Mouse (Mus musculus): ENCODE measurements around the gene Cbll1. TPM values are rescaled to one million over a fixed set of nuclear protein-coding genes. Genes with fewer than 3 reads are reported as not detected.
"Not testable (repeated sequence)": the region's sequence is repeated elsewhere in the genome, so short reads cannot be mapped to it uniquely, and the experiment has no call there.

Cbll1 gene
- polyA plus RNA-seq, 1 experiment from 2014 or later = 9.6 TPM

GRCm38 (mm10) chr12:31460270-31460669 lies 39.1 kb downstream of the Cbll1 start:
- H3K4me2 ChIP-seq (replicated peaks; ENCODE audit: low read depth); H3K27me3 ChIP-seq (replicated peaks; ENCODE audit: control insufficient read depth, insufficient read depth, low read length); H3K9ac ChIP-seq (ENCODE audit: low read depth, low read length); H3K9me3 ChIP-seq (ENCODE audit: control insufficient read depth); H3K27ac ChIP-seq (ENCODE audit: low read depth, low read length); H3K4me3 ChIP-seq (ENCODE audit: low read depth, low read length); H3K4me1 ChIP-seq (replicated peaks; ENCODE audit: control insufficient read depth, insufficient read depth, low read length); H3K36me3 ChIP-seq (ENCODE audit: control insufficient read depth, insufficient read depth); ATAC-seq: not testable (repeated sequence)
- peak; percentile 71 for TF ChIP-seq CTCF (IDR thresholded peaks at IDR 0.05; ENCODE audit: low read depth)
- WGBS = 60% methylated on average over 3 of the region's 3 CpGs

GRCm38 (mm10) chr12:31458474-31458873 lies 40.9 kb downstream of the Cbll1 start:
- H3K36me3 ChIP-seq (ENCODE audit: control insufficient read depth, insufficient read depth) = peaks cover 7% of the 10 kb centered on the region; the same call in 1 of the 2 replicates
- WGBS = 25% methylated on average over 4 of the region's 4 CpGs
- no peak for TF ChIP-seq CTCF (IDR thresholded peaks at IDR 0.05; ENCODE audit: low read depth)
- no peak overlapping the region for H3K4me2 ChIP-seq (replicated peaks; ENCODE audit: low read depth)
- ATAC-seq = peak; percentile 63
- H3K4me3 ChIP-seq (ENCODE audit: low read depth, low read length) = no peak overlapping the region
- peak overlapping the region; percentile 57 for H3K27ac ChIP-seq (ENCODE audit: low read depth, low read length)
- H3K9me3 ChIP-seq (ENCODE audit: control insufficient read depth) = no peaks in the 10 kb centered on the region
- H3K27me3 ChIP-seq (replicated peaks; ENCODE audit: control insufficient read depth, insufficient read depth, low read length) = no peaks in the 10 kb centered on the region
- H3K9ac ChIP-seq (ENCODE audit: low read depth, low read length) = no peak overlapping the region
- 0 out of 2 replicates have a peak, but pooled peaks cover 6% of the 10 kb centered on the region for H3K4me1 ChIP-seq (replicated peaks; ENCODE audit: control insufficient read depth, insufficient read depth, low read length)

- 0 out of 2 replicates have a peak, but pooled peaks cover 6% of the 10 kb centered on the region for H3K4me1 ChIP-seq (replicated peaks; ENCODE audit: control insufficient read depth, insufficient read depth, low read length)
- H3K36me3 ChIP-seq (ENCODE audit: control insufficient read depth, insufficient read depth) = peaks cover 17% of the 10 kb centered on the region; the same call in 1 of the 2 replicates
- WGBS = 39% methylated on average over 9 of the region's 9 CpGs
- H3K4me3 ChIP-seq (ENCODE audit: low read depth, low read length) = no peak overlapping the region
- no peaks in the 10 kb centered on the region for H3K9me3 ChIP-seq (ENCODE audit: control insufficient read depth)
- no peaks in the 10 kb centered on the region for H3K27me3 ChIP-seq (replicated peaks; ENCODE audit: control insufficient read depth, insufficient read depth, low read length)
- peak; percentile 50; the same call in 1 of the 2 replicates for ATAC-seq
- no peak for TF ChIP-seq CTCF (IDR thresholded peaks at IDR 0.05; ENCODE audit: low read depth)
- no peak overlapping the region for H3K4me2 ChIP-seq (replicated peaks; ENCODE audit: low read depth)
- peak overlapping the region; percentile 58; the same call in 1 of the 2 replicates for H3K27ac ChIP-seq (ENCODE audit: low read depth, low read length)
- no peak overlapping the region for H3K9ac ChIP-seq (ENCODE audit: low read depth, low read length)
Observed at GRCm38 (mm10) chr12:31456271-31456670, 43.1 kb downstream of the Cbll1 start.

GRCm38 (mm10) chr12:31449341-31449740 lies 50.1 kb downstream of the Cbll1 start:
- H3K4me1 ChIP-seq (replicated peaks; ENCODE audit: control insufficient read depth, insufficient read depth, low read length) = no peaks in the 10 kb centered on the region
- no peaks in the 10 kb centered on the region for H3K9me3 ChIP-seq (ENCODE audit: control insufficient read depth)
- 65% methylated on average over 3 of the region's 3 CpGs for WGBS
- no peak overlapping the region for H3K27ac ChIP-seq (ENCODE audit: low read depth, low read length)
- H3K9ac ChIP-seq (ENCODE audit: low read depth, low read length) = no peak overlapping the region
- no peak for TF ChIP-seq CTCF (IDR thresholded peaks at IDR 0.05; ENCODE audit: low read depth)
- peaks cover 34% of the 10 kb centered on the region for H3K36me3 ChIP-seq (ENCODE audit: control insufficient read depth, insufficient read depth)
- ATAC-seq = no peak
- no peak overlapping the region for H3K4me2 ChIP-seq (replicated peaks; ENCODE audit: low read depth)
- H3K4me3 ChIP-seq (ENCODE audit: low read depth, low read length) = no peak overlapping the region
- no peaks in the 10 kb centered on the region for H3K27me3 ChIP-seq (replicated peaks; ENCODE audit: control insufficient read depth, insufficient read depth, low read length)

GRCm38 (mm10) chr12:31444827-31445226 lies 54.6 kb downstream of the Cbll1 start:
- H3K4me1 ChIP-seq (replicated peaks; ENCODE audit: control insufficient read depth, insufficient read depth, low read length) = no peaks in the 10 kb centered on the region
- no peak for TF ChIP-seq CTCF (IDR thresholded peaks at IDR 0.05; ENCODE audit: low read depth)
- H3K27ac ChIP-seq (ENCODE audit: low read depth, low read length) = 0 out of 2 replicates have a peak overlapping the region, but pooled peaks have one; percentile 8
- ATAC-seq = no peak
- H3K27me3 ChIP-seq (replicated peaks; ENCODE audit: control insufficient read depth, insufficient read depth, low read length) = no peaks in the 10 kb centered on the region
- WGBS = 46% methylated on average over 6 of the region's 6 CpGs
- peak overlapping the region; percentile 55; the same call in 1 of the 2 replicates for H3K4me2 ChIP-seq (replicated peaks; ENCODE audit: low read depth)
- 0 out of 2 replicates have a peak, but pooled peaks cover 9% of the 10 kb centered on the region for H3K36me3 ChIP-seq (ENCODE audit: control insufficient read depth, insufficient read depth)
- no peak overlapping the region for H3K4me3 ChIP-seq (ENCODE audit: low read depth, low read length)
- H3K9ac ChIP-seq (ENCODE audit: low read depth, low read length) = no peak overlapping the region
- no peaks in the 10 kb centered on the region for H3K9me3 ChIP-seq (ENCODE audit: control insufficient read depth)

GRCm38 (mm10) chr12:31444131-31444546 lies 55.3 kb downstream of the Cbll1 start:
- peak; percentile 64 for ATAC-seq
- H3K9me3 ChIP-seq (ENCODE audit: control insufficient read depth) = no peaks in the 10 kb centered on the region
- H3K9ac ChIP-seq (ENCODE audit: low read depth, low read length) = 0 out of 2 replicates have a peak overlapping the region, but pooled peaks have one; percentile 19
- no peaks in the 10 kb centered on the region for H3K4me1 ChIP-seq (replicated peaks; ENCODE audit: control insufficient read depth, insufficient read depth, low read length)
- H3K27me3 ChIP-seq (replicated peaks; ENCODE audit: control insufficient read depth, insufficient read depth, low read length) = no peaks in the 10 kb centered on the region
- H3K4me2 ChIP-seq (replicated peaks; ENCODE audit: low read depth) = peak overlapping the region; percentile 55
- no peak for TF ChIP-seq CTCF (IDR thresholded peaks at IDR 0.05; ENCODE audit: low read depth)
- H3K36me3 ChIP-seq (ENCODE audit: control insufficient read depth, insufficient read depth) = 0 out of 2 replicates have a peak, but pooled peaks cover 9% of the 10 kb centered on the region
- H3K4me3 ChIP-seq (ENCODE audit: low read depth, low read length) = no peak overlapping the region
- WGBS = under 1% methylated on average over 11 of the region's 11 CpGs
- no peak overlapping the region for H3K27ac ChIP-seq (ENCODE audit: low read depth, low read length)
